Mouse (Mus musculus): ENCODE results near the gene Prss53. TPM values are rescaled to one million over a fixed set of nuclear protein-coding genes. Genes with fewer than 3 reads are reported as not detected.

Gene Prss53
- total RNA-seq, 2 experiments from 2014 or later, result 1.2 to 1.9 TPM

Other genes starting within 250 kb of the Prss53 start
- gene Bcl7c, start 182.0 kb downstream of the Prss53 start, total RNA-seq (2021), result 10 to 100 TPM; 53.4 to 88.2 TPM
- 1 to 10 TPM; 3.3 to 4.8 TPM for gene Ctf1, start 178.2 kb downstream of the Prss53 start, total RNA-seq (2021)
- gene Ctf2, start 158.8 kb downstream of the Prss53 start, total RNA-seq (2021), result not detected
- gene Fbxl19, start 146.4 kb downstream of the Prss53 start, total RNA-seq (2021), result 10 to 100 TPM; 10.7 to 14.4 TPM
- 10 to 100 TPM; 28.5 to 30.7 TPM for gene Orai3, start 121.2 kb downstream of the Prss53 start, total RNA-seq (2021)
- gene Setd1a, start 114.3 kb downstream of the Prss53 start, total RNA-seq (2021), result 10 to 100 TPM; 30.3 to 40.4 TPM
- gene Gm49388, start 105.4 kb downstream of the Prss53 start, total RNA-seq (2021), result 1 to 10 TPM; 2.4 to 3.0 TPM
- 10 to 100 TPM; 31.5 to 40.4 TPM for gene Hsd3b7, start 90.4 kb downstream of the Prss53 start, total RNA-seq (2021)
- 100 to 1,000 TPM in 1 of 2 experiments, 10 to 100 TPM in 1; 99.2 to 104 TPM for gene Stx4a, start 66.7 kb downstream of the Prss53 start, total RNA-seq (2021)
- gene Stx1b, start 66.4 kb downstream of the Prss53 start, total RNA-seq (2021), result 1 to 10 TPM; 4.2 to 5.6 TPM
- gene Zfp646, start 14.7 kb downstream of the Prss53 start, total RNA-seq (2021), result 10 to 100 TPM; 31.1 to 36.6 TPM
- gene Zfp668, start 14.1 kb downstream of the Prss53 start, total RNA-seq (2021), result 1 to 10 TPM; 8.3 to 9.5 TPM
- not detected for gene Gm21974, start 4.5 kb upstream of the Prss53 start, total RNA-seq (2021)
- 10 to 100 TPM; 67.2 to 67.4 TPM for gene Vkorc1, start 4.6 kb upstream of the Prss53 start, total RNA-seq (2021)
- 100 to 1,000 TPM in 1 of 2 experiments, 10 to 100 TPM in 1; 97.1 to 109 TPM for gene Bckdk, start 13.1 kb upstream of the Prss53 start, total RNA-seq (2021)
- gene Kat8, start 21.5 kb upstream of the Prss53 start, total RNA-seq (2021), result 10 to 100 TPM; 27.1 to 30.2 TPM
- gene Prss8, start 39.1 kb upstream of the Prss53 start, total RNA-seq (2021), result under 1 TPM in 1 of 2 experiments, not detected in 1; 0.23 TPM
- 10 to 100 TPM in 1 of 2 experiments, 1 to 10 TPM in 1; 6.2 to 11.4 TPM for gene Prss36, start 55.8 kb upstream of the Prss53 start, total RNA-seq (2021)
- gene Fus, start 76.5 kb upstream of the Prss53 start, total RNA-seq (2021), result 100 to 1,000 TPM; 150 to 153 TPM
- gene Pycard, start 102.9 kb upstream of the Prss53 start, total RNA-seq (2021), result 1 to 10 TPM in 1 of 2 experiments, under 1 TPM in 1; 0.83 to 3.7 TPM
- under 1 TPM in 1 of 2 experiments, not detected in 1; 0.29 TPM for gene Trim72, start 113.0 kb upstream of the Prss53 start, total RNA-seq (2021)
- gene Itgam, start 171.7 kb upstream of the Prss53 start, total RNA-seq (2021), result 1 to 10 TPM; 4.9 to 6.9 TPM
- under 1 TPM in 1 of 2 experiments, not detected in 1; 0.10 TPM for gene Gm49368, start 171.7 kb upstream of the Prss53 start, total RNA-seq (2021)
- gene Itgax, start 238.6 kb upstream of the Prss53 start, total RNA-seq (2021), result 1 to 10 TPM; 1.7 to 6.2 TPM

Measured in adrenal gland, adult 18-20 months (tissue).